Mouse (Mus musculus) megakaryocyte-erythroid progenitor cell, adult 5-6 weeks (primary cell): ENCODE measurements around the gene Enpp4. TPM values are rescaled to one million over a fixed set of nuclear protein-coding genes. Genes with fewer than 3 reads are reported as not detected.

Source experiments
- ATAC-seq: replicated peaks from 2 replicates; pipeline ENCODE4 v1.8.0; 2016; ENCODE audit warnings: mild to moderate bottlenecking, inconsistent platforms; ENCODE audit not compliant: severe bottlenecking, poor library complexity, low FRiP score, low TSS enrichment
- total RNA-seq, 2 experiments: library from RNA; stranded (forward) in 1 of 2; stranded (reverse) in 1 of 2; fragments of 200-1000, 215-1000 nt in 1 of 2; fragments of >200 nt in 1 of 2; fragmentation: Nextera tagmentation in 1 of 2; gene quantifications; 2 replicates each; pipeline ENCODE4 v1.2.3; 2014 to 2017

Enpp4 gene
- total RNA-seq, 2 experiments from 2014 or later, result 15.3 to 24.9 TPM

GRCm38 (mm10) chr17:44100906-44101305 lies 4.7 kb downstream of the Enpp4 start:
- ATAC-seq, result no peak

- ATAC-seq, result no peak
These were observed 5.1 kb downstream of the Enpp4 start for GRCm38 (mm10) chr17:44100486-44100885.

GRCm38 (mm10) chr17:44091512-44091911 lies 14.1 kb downstream of the Enpp4 start:
- no peak for ATAC-seq

- ATAC-seq, result no peak
These were observed 14.7 kb downstream of the Enpp4 start for GRCm38 (mm10) chr17:44090916-44091315.

GRCm38 (mm10) chr17:44088226-44088625 lies 17.4 kb downstream of the Enpp4 start:
- no peak; the same call in 1 of the 2 replicates for ATAC-seq

GRCm38 (mm10) chr17:44083156-44083555 lies 22.5 kb downstream of the Enpp4 start:
- ATAC-seq, result no peak

GRCm38 (mm10) chr17:44078631-44079350 lies 26.8 kb downstream of the Enpp4 start, which contains the start of gene Enpp5:
Enpp5 (plus strand) TSS chr17:44078813.
- ATAC-seq, result peak; percentile 91

- peak; percentile 43 for ATAC-seq
These were observed 27.8 kb downstream of the Enpp4 start for GRCm38 (mm10) chr17:44077843-44078160.

- peak; percentile 10 for ATAC-seq
These were observed 28.3 kb downstream of the Enpp4 start for GRCm38 (mm10) chr17:44077146-44077842.

- peak; percentile 50 for ATAC-seq
These were observed 29.4 kb downstream of the Enpp4 start for GRCm38 (mm10) chr17:44076051-44076680.

GRCm38 (mm10) chr17:44075601-44076000 lies 30.0 kb downstream of the Enpp4 start:
- no peak for ATAC-seq

- no peak for ATAC-seq
These were observed 33.9 kb downstream of the Enpp4 start for GRCm38 (mm10) chr17:44071680-44072079.

- no peak for ATAC-seq
These were observed 36.7 kb downstream of the Enpp4 start for GRCm38 (mm10) chr17:44068876-44069275.

GRCm38 (mm10) chr17:44061289-44061890 lies 44.2 kb downstream of the Enpp4 start:
- no peak for ATAC-seq

GRCm38 (mm10) chr17:44060781-44061180 lies 44.8 kb downstream of the Enpp4 start:
- ATAC-seq, result no peak

- peak; percentile 92 for ATAC-seq
These were observed 47.5 kb downstream of the Enpp4 start for GRCm38 (mm10) chr17:44058145-44058544.

GRCm38 (mm10) chr17:44057123-44057522 lies 48.5 kb downstream of the Enpp4 start:
- ATAC-seq, result no peak

- ATAC-seq, result no peak
These were observed 52.2 kb downstream of the Enpp4 start for GRCm38 (mm10) chr17:44053427-44053826.
